Mouse (Mus musculus) T-helper 1 cell (primary cell): ENCODE measurements around the gene Rreb1.

Source experiments
- in situ Hi-C: fragments of 300-600 bp; cut with MboI, MseI; formaldehyde crosslinking; loops from one replicate; pipeline ENCODE4 v1.15.1; 2025; ENCODE audit warnings: high pct_unique_total_duplicates

Rreb1 gene

GRCm38 (mm10) chr13:37969337-37969736 lies 191.1 kb downstream of the Rreb1 start:
- in situ Hi-C loops = no loop called here

GRCm38 (mm10) chr13:37969988-37970387 lies 191.8 kb downstream of the Rreb1 start:
- in situ Hi-C loops = no loop called here

GRCm38 (mm10) chr13:37970887-37971530 lies 192.8 kb downstream of the Rreb1 start:
- in situ Hi-C loops = no loop called here

GRCm38 (mm10) chr13:37974036-37974435 lies 195.8 kb downstream of the Rreb1 start:
- in situ Hi-C loops = no loop called here

- in situ Hi-C loops = no loop called here
Measured at GRCm38 (mm10) chr13:37974731-37975130, 196.5 kb downstream of the Rreb1 start.

GRCm38 (mm10) chr13:37979506-37979905 lies 201.3 kb downstream of the Rreb1 start:
- in situ Hi-C loops = no loop called here

GRCm38 (mm10) chr13:37980346-37980745 lies 202.1 kb downstream of the Rreb1 start:
- in situ Hi-C loops = loop anchor here (10.0 kb wide), 1 partner anchor 224 kb away; the partner anchor contains the start of gene Snrnp48

GRCm38 (mm10) chr13:37981063-37981462 lies 202.9 kb downstream of the Rreb1 start:
- in situ Hi-C loops = loop anchor here (10.0 kb wide), 1 partner anchor 224 kb away; the partner anchor contains the start of gene Snrnp48

GRCm38 (mm10) chr13:37986166-37986565 lies 208.0 kb downstream of the Rreb1 start:
- in situ Hi-C loops = loop anchor here (10.0 kb wide), 1 partner anchor 219 kb away; the partner anchor contains the start of gene Snrnp48

- in situ Hi-C loops = loop anchor here (5.0 to 10.0 kb wide), 2 partner anchors 48 to 215 kb away; partner anchors contain the start of genes Cage1, Riok1 and Snrnp48
Measured at GRCm38 (mm10) chr13:37989701-37990100, 211.5 kb downstream of the Rreb1 start.

GRCm38 (mm10) chr13:37992638-37993371 lies 214.6 kb downstream of the Rreb1 start:
- in situ Hi-C loops = loop anchor here (5.0 kb wide), 1 partner anchor 44 kb away; the partner anchor contains the start of genes Cage1 and Riok1

- in situ Hi-C loops = loop anchor here (5.0 kb wide), 1 partner anchor 44 kb away; the partner anchor contains the start of genes Cage1 and Riok1
Measured at GRCm38 (mm10) chr13:37993376-37993703, 215.1 kb downstream of the Rreb1 start.

- in situ Hi-C loops = loop anchor here (5.0 kb wide), 1 partner anchor 43 kb away; the partner anchor contains the start of genes Cage1 and Riok1
Measured at GRCm38 (mm10) chr13:37993704-37994404, 215.7 kb downstream of the Rreb1 start, which contains the start of gene Ssr1. Ssr1 (minus strand) TSS chr13:37994217.

- in situ Hi-C loops = loop anchor here (5.0 kb wide), 1 partner anchor 43 kb away; the partner anchor contains the start of genes Cage1 and Riok1
Measured at GRCm38 (mm10) chr13:37994405-37994749, 216.2 kb downstream of the Rreb1 start.

GRCm38 (mm10) chr13:37999713-38000112 lies 221.5 kb downstream of the Rreb1 start:
- in situ Hi-C loops = no loop called here
